Mouse (Mus musculus) 3T3-L1 (cell line): ENCODE measurements at regions not wholly inside any gene's neighbourhood (a gene's known extent, or its start where the extent isn't known, plus 50 kb on each side); places are given as distances from the start of the nearest gene placed in this dataset.

Experiments
- DNase-seq: peaks from one replicate; pipeline ENCODE4 v3.0.0-alpha.2; 2015; ENCODE audit warnings: low read depth, low spot score

- no peak for DNase-seq
These were observed 525.9 kb downstream of the Prkd1 start for GRCm38 (mm10) chr12:50122971-50123370.

- DNase-seq: no peak
These were observed 490.8 kb downstream of the Prkd1 start for GRCm38 (mm10) chr12:50158143-50158542.

GRCm38 (mm10) chr12:50187332-50187731 is 461.6 kb downstream of the Prkd1 start:
- no peak for DNase-seq

DNA sequence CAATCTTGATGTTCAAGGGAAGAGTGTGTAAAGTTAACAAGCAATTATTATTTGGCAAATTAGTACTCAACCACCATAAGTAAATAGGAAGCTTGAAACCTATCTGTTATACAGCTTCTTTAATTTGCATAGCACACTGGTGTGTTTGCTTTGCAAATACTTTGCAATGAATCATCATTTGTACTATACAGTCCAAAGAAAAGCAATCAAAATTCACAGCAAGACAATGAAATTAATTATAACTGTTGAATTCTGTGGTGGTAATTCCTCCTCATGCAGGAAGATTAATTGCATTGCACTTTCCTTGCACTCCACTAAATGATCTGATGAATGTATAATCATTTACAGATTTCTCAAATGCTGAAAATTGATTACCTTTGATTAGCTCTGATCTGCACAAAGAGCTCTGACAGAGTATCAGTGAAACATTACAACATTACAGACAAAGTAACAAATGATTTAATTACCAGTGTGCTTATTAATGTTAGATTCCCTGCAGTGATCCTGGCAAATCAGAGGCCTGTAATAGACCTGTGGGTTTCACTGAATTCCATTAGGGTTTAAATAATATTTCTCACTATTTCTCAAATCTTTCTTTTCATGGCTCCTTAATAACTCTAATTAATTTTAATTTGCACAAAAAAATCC is 457.9 kb downstream of the Prkd1 start:
- DNase-seq: no peak

DNA sequence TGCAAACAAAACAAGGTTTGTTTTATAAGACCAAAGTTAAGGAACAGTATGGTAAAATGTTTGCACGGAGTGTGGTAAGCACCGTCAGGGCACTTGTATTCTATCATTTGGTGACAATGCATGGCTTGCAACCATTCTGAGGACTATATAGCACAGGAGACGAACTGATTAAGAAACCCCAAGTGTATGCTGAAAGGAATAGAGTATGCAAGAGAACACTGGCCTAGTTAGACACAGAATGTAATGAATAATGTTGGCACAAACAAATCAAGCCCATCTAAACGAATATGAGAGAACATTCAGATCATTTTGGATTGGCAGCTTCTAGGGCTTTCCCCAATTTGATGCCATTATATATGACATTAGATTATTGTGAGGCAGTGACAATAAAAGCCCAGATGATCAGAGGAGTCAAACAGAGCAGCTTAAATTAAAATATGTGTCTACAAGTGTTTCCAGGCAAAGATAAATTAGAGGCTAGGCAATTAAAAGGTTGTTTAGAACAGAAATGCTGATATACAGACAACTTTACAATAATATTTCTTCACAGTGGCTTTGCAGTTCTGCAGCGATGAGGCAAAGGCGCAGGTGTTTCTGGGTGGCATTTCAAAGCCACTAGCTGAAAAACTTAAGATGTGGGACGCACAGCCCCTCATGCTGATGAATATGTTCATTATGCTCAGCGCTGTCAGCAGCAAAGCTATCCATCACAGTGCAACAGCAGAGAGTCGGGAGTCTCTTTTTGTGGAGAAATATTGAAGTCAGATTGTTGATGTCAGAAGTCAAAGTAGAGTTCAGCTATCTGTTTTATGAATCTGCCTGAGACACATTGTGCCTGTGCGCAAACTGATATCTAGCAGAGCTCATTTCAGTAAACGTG is 456.9 kb downstream of the Prkd1 start:
- DNase-seq: no peak

- peak; percentile 12 for DNase-seq
These were observed 455.4 kb downstream of the Prkd1 start for GRCm38 (mm10) chr12:50193501-50193900.

GRCm38 (mm10) chr12:50194714-50195113 is 454.2 kb downstream of the Prkd1 start:
- no peak for DNase-seq

GRCm38 (mm10) chr12:50196339-50196738 is 452.6 kb downstream of the Prkd1 start:
- no peak for DNase-seq

GRCm38 (mm10) chr12:50241139-50241538 is 407.8 kb downstream of the Prkd1 start:
- DNase-seq: no peak

DNA sequence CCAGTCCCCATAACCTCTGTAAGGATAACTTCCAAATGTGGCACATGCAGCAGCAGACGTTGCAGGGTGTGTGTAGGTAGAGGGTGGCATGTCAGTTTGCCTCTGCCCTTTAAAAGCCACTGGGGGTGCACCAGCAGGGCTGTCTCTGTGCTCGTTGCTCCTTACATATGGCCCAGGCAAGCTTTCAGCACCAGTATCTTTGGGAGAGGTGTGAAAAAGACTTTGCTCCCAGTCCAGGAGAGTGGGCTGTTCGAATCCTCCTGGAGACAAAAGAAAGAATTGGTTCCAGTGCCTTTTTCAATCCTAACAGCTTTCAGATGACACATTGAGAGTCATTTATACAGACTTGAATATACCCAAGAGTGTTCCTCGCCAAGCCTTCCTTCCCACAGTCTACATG is 390.0 kb downstream of the Prkd1 start:
- DNase-seq: no peak

GRCm38 (mm10) chr12:50261072-50261471 is 387.8 kb downstream of the Prkd1 start:
- DNase-seq: no peak

- DNase-seq: no peak
These were observed 375.5 kb downstream of the Prkd1 start for GRCm38 (mm10) chr12:50273239-50273880.

DNA sequence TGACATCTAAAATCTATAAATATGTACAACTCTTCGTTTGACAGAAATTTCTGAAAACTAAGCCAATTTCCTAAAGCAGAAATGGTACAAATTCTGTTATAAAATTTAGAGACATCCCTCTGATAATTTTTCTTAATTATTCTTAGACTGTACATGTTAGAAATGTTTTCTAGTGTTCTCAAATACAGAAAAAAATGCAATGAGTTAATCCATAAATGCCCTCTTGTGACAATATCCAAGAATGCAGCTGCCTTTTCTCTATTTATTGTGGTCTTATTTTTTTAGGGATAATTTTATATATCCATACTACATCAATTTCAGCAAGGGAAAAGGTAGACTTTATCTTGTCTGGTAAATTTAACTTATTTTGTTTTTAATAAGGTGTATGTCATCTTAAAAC is 367.3 kb downstream of the Prkd1 start:
- peak; percentile 37 for DNase-seq
